Mouse (Mus musculus) stomach, embryonic 16.5 days (tissue): Measurements from ENCODE around the gene Srebf1. TPM values are rescaled to one million over a fixed set of nuclear protein-coding genes. Genes with fewer than 3 reads are reported as not detected.

Experiments used
- ATAC-seq: fragments of 200-750 bp; cut with Nextera tagmentation; 2 replicates; pipeline ENCODE4 v1.8.0; 2017; ENCODE audit warnings: moderate number of reproducible peaks, moderate TSS enrichment; ENCODE audit not compliant: insufficient read depth, low FRiP score
- H3K27ac ChIP-seq: fragments of 300-500 bp; sonication (generic); 2 replicates; pipeline ENCODE4 v1.5.1; 2014; ENCODE audit warnings: low read length
- H3K27me3 ChIP-seq: fragments of 300-500 bp; sonication (generic); 2 replicates; pipeline ENCODE4 v1.6.1; 2014; ENCODE audit warnings: low read length, control low read depth, mixed read lengths; ENCODE audit not compliant: control insufficient read depth, insufficient read depth
- H3K36me3 ChIP-seq: fragments of 300-500 bp; sonication (generic); 2 replicates; pipeline ENCODE4 v1.6.1; 2014; ENCODE audit warnings: low read length; ENCODE audit not compliant: control insufficient read depth, insufficient read depth
- H3K4me1 ChIP-seq: fragments of 300-500 bp; sonication (generic); 2 replicates; pipeline ENCODE4 v1.6.1; 2014; ENCODE audit warnings: low read length, control low read depth, mixed read lengths; ENCODE audit not compliant: control insufficient read depth, insufficient read depth
- H3K4me2 ChIP-seq: fragments of 300-500 bp; sonication (generic); 2 replicates; pipeline ENCODE4 v1.6.1; 2014; ENCODE audit warnings: low read depth, low read length, mixed read lengths
- H3K4me3 ChIP-seq: fragments of 300-500 bp; sonication (generic); replicated peaks from 2 replicates; pipeline ENCODE4 v1.5.1; 2014; ENCODE audit warnings: mild to moderate bottlenecking, low read length
- H3K9ac ChIP-seq: fragments of 300-500 bp; sonication (generic); 2 replicates; pipeline ENCODE4 v1.6.1; 2014; ENCODE audit warnings: low read length
- H3K9me3 ChIP-seq: fragments of 300-500 bp; sonication (generic); replicated peaks from 2 replicates; pipeline ENCODE4 v1.6.1; 2016; ENCODE audit warnings: low read length, control low read depth; ENCODE audit not compliant: control insufficient read depth
- WGBS: fragments of 180-500 bp; shearing (Covaris S2); extraction: QIAGEN DNeasy Blood & Tissue Kit; methylation state at CpG from one replicate; pipeline ENCODE4 v1.1.7; 2014; 5-methylcytosine and 5-hydroxymethylcytosine counted together
- polyA plus RNA-seq: library from polyadenylated mRNA; unstranded; fragments of >200 nt; fragmentation: Nextera tagmentation; extraction: Ambion mirVana; gene quantifications from 2 replicates; pipeline ENCODE4 v1.2.1, GENCODE M21; 2015

The Srebf1 gene
- polyA plus RNA-seq, 1 experiment from 2014 or later: 63.4 TPM

- no peaks in the 10 kb centered on the region for H3K27me3 ChIP-seq
- H3K36me3 ChIP-seq: no peaks in the 10 kb centered on the region
- peak; percentile 75; the same call in 1 of the 2 replicates for ATAC-seq
- peak overlapping the region; percentile 36; the same call in 1 of the 2 replicates for H3K9ac ChIP-seq
- peak overlapping the region; percentile 15; the same call in 1 of the 2 replicates for H3K4me2 ChIP-seq
- peak overlapping the region; percentile 61; the same call in 1 of the 2 replicates for H3K27ac ChIP-seq
- no peaks in the 10 kb centered on the region for H3K9me3 ChIP-seq
- no peak overlapping the region for H3K4me3 ChIP-seq
- H3K4me1 ChIP-seq: no peaks in the 10 kb centered on the region
- WGBS: 63% methylated on average over 13 of the region's 13 CpGs
These were observed 7.4 kb upstream of the Srebf1 start for GRCm38 (mm10) chr11:60229821-60230220.

- no peaks in the 10 kb centered on the region for H3K27me3 ChIP-seq
- 0 out of 2 replicates have a peak overlapping the region, but pooled peaks have one; percentile 7 for H3K9ac ChIP-seq
- H3K36me3 ChIP-seq: no peaks in the 10 kb centered on the region
- no peak overlapping the region for H3K4me3 ChIP-seq
- no peak overlapping the region for H3K4me2 ChIP-seq
- ATAC-seq: no peak
- no peak overlapping the region for H3K27ac ChIP-seq
- H3K9me3 ChIP-seq: no peaks in the 10 kb centered on the region
- WGBS: 51% methylated on average over 3 of the region's 3 CpGs
- no peaks in the 10 kb centered on the region for H3K4me1 ChIP-seq
These were observed 6.1 kb upstream of the Srebf1 start for GRCm38 (mm10) chr11:60228525-60228924.

DNA sequence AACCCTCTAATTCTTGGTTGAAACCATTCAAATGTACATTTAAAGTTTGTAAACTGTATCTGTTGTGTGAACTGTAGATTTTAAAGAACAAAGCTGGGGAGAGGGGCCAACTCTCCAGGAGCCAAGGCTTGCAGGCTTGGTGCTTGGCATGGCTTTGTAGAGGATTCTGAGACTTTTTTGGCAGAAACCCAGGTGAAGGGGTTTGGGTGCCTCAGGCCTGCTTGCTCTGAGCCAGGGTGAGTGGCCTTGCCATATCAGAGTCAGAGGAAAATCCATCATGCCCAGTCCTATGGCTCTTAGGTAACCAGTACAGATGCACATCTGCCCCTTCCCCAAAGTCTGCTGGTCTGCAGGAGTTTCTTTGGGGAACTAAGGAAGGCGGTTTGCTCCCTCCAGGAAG lies 3.5 kb upstream of the Srebf1 start:
- Histone ChIP-seq H3K4me3 (no peak overlapping the region), H3K36me3 (no peaks in the 10 kb centered on the region), H3K9ac (no peak overlapping the region), H3K27me3 (no peaks in the 10 kb centered on the region), H3K27ac (no peak overlapping the region), H3K4me1 (peaks cover 20% of the 10 kb centered on the region), H3K9me3 (no peaks in the 10 kb centered on the region), H3K4me2 (no peak overlapping the region)
- ATAC-seq: no peak
- 84% methylated on average over 1 of the region's 1 CpGs for WGBS

DNA sequence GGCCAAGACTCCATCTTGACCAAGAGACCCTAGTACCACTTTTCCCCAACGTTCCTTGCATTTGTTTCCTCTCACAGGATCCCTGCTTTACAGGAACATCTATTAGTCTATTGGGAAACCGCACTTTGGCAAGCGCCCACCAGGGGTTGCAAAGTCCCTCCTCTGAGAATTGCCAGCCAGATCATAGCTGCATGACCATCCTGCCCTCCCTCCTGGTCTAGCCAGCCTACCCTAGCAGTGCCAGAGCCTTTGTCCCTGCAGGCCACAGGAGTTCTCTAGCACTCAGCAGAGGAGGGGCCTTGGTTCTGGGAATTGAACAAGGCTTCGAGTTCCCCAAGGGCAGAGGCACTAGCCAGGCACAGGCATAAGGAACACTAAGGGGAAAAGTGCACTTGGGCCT lies 2.3 kb upstream of the Srebf1 start:
- ATAC-seq: no peak
- no peak overlapping the region for H3K4me2 ChIP-seq
- H3K9me3 ChIP-seq: no peaks in the 10 kb centered on the region
- WGBS: 52% methylated on average over 4 of the region's 4 CpGs
- H3K36me3 ChIP-seq: no peaks in the 10 kb centered on the region
- H3K9ac ChIP-seq: no peak overlapping the region
- H3K27me3 ChIP-seq: no peaks in the 10 kb centered on the region
- peaks cover 26% of the 10 kb centered on the region for H3K4me1 ChIP-seq
- H3K4me3 ChIP-seq: no peak overlapping the region
- H3K27ac ChIP-seq: no peak overlapping the region

DNA sequence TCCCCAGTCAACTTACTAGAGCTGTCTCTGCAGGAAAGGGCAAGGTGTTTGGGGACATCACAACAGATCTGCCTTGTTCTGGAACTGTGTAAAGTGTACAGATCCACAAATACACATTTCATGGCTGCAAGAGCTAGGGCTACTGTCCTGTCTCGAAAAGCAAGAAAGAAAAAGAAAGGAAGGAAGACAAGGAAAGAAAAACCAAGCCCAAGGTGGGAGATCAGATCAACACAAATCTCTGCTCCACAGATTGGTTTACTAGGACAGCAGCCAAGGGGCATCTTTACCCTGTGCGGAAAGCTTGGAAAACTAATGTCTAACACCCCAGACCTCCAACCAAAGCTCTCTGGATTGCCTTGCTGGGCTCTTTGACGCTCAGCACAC lies 304 bp downstream of the Srebf1 start:
- H3K27me3 ChIP-seq: no peaks in the 10 kb centered on the region

DNA sequence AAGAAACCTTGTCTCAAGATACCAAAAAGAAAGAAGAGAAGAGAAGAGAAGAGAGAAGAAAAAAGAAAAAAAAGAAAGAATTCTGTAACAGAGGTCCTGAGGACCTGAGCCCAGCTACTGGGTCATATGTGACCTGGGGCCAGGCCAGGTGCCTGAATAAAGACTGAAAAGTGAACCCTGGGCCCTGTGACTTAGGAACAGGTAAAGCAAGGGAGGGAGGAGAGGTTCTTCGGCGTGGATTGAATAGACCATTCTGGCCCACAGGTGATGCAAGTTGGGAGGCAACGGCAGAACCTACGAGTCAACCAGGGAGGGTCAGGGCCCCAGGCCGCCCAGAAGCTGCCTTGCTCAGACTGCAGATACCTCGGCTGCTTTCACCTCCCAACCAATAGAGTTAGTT lies 956 bp downstream of the Srebf1 start:
- Histone ChIP-seq H3K27ac (peak overlapping the region; percentile 75; the same call in 1 of the 2 replicates), H3K4me1 (peaks cover 47% of the 10 kb centered on the region)
- 74% methylated on average over 6 of the region's 6 CpGs for WGBS

More for the DNA sequence above, 304 bp downstream of the Srebf1 start:
- H3K9ac ChIP-seq: peak overlapping the region; percentile 71; the same call in 1 of the 2 replicates
- peak overlapping the region; percentile 47 for H3K4me3 ChIP-seq
- ATAC-seq: no peak
- H3K4me2 ChIP-seq: peak overlapping the region; percentile 84
- H3K36me3 ChIP-seq: no peaks in the 10 kb centered on the region
- 50% methylated on average over 3 of the region's 3 CpGs for WGBS
- H3K9me3 ChIP-seq: no peaks in the 10 kb centered on the region
- peaks cover 41% of the 10 kb centered on the region for H3K4me1 ChIP-seq
- peak overlapping the region; percentile 75; the same call in 1 of the 2 replicates for H3K27ac ChIP-seq

DNA sequence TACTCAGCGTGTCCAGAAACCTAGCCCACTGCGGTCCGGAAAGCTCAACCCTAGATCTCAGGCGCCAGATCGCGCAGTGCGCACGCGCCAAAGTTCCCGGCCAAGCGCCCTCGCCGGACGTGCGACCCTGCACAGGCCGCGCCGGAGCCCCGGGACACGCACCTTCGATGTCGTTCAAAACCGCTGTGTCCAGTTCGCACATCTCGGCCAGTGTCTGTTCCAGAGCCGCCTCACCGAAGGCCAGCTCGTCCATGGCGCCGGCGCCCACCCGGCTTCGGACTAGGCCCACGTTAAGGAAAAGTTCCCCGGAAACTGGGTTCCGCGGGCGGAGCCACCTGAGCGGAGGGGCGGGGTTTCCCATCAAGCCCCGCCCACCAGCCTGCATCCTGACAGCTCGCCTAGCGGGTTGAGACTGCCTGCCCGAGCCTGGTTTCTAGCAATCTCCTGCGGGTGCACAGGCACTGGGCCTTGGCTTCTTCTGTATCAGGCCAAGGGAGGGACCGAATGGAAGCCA lies 2.0 kb downstream of the Srebf1 start:
- Histone ChIP-seq H3K27me3 (no peaks in the 10 kb centered on the region), H3K27ac (peak overlapping the region; percentile 89), H3K9me3 (no peaks in the 10 kb centered on the region), H3K4me3 (peak overlapping the region; percentile 75), H3K4me2 (peak overlapping the region; percentile 64), H3K36me3 (no peaks in the 10 kb centered on the region), H3K4me1 (peaks cover 53% of the 10 kb centered on the region), H3K9ac (peak overlapping the region; percentile 88)
- peak; percentile 82 for ATAC-seq
- WGBS: under 1% methylated on average over 46 of the region's 46 CpGs

More for the DNA sequence above, 956 bp downstream of the Srebf1 start:
- no peak for ATAC-seq
- Histone ChIP-seq H3K4me3 (no peak overlapping the region), H3K9me3 (no peaks in the 10 kb centered on the region), H3K4me2 (no peak overlapping the region), H3K27me3 (no peaks in the 10 kb centered on the region), H3K36me3 (no peaks in the 10 kb centered on the region), H3K9ac (no peak overlapping the region)

- peak overlapping the region; percentile 88 for H3K9ac ChIP-seq
- peak overlapping the region; percentile 75 for H3K4me3 ChIP-seq
- H3K27ac ChIP-seq: peak overlapping the region; percentile 89
- WGBS: 7% methylated on average over 8 of the region's 8 CpGs
- peaks cover 53% of the 10 kb centered on the region for H3K4me1 ChIP-seq
- H3K4me2 ChIP-seq: peak overlapping the region; percentile 64
- ATAC-seq: peak; percentile 42; the same call in 1 of the 2 replicates
- no peaks in the 10 kb centered on the region for H3K9me3 ChIP-seq
- H3K36me3 ChIP-seq: no peaks in the 10 kb centered on the region
- H3K27me3 ChIP-seq: no peaks in the 10 kb centered on the region
These were observed 2.8 kb downstream of the Srebf1 start for GRCm38 (mm10) chr11:60219609-60220008.

DNA sequence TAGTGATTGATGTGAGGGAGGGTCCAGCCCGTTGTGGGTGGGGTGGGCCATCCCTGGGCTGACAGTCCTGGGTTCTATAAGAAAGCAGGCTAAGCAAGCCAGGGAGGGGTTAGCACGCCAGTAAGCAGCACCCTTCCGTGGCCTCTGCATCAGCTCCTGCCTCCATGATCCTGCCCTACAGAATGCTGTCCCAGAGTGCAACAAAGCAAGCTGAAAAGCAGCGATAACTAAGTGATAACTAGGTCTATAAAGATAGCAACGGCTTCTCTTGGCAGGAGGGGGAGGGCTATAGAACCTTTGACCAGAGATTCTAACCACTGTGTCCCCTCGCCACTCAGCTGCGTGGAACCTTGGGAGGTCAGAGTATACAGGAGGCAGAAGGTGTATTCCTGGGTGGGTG lies 4.9 kb downstream of the Srebf1 start:
- no peak for ATAC-seq
- Histone ChIP-seq H3K27me3 (no peaks in the 10 kb centered on the region), H3K27ac (no peak overlapping the region)

More for the DNA sequence above, 4.9 kb downstream of the Srebf1 start:
- no peaks in the 10 kb centered on the region for H3K9me3 ChIP-seq
- WGBS: 75% methylated on average over 7 of the region's 7 CpGs
- H3K4me3 ChIP-seq: no peak overlapping the region
- no peak overlapping the region for H3K9ac ChIP-seq
- H3K4me2 ChIP-seq: no peak overlapping the region
- H3K4me1 ChIP-seq: peaks cover 50% of the 10 kb centered on the region
- H3K36me3 ChIP-seq: no peaks in the 10 kb centered on the region
